Mouse (Mus musculus) liver, embryonic 13.5 days (tissue): ENCODE data around the gene Olfr585. TPM values are rescaled to one million over a fixed set of nuclear protein-coding genes. Genes with fewer than 3 reads are reported as not detected.

Source experiments
- ATAC-seq: fragments of 200-750 bp; cut with Nextera tagmentation; 2 replicates; pipeline ENCODE4 v1.8.0; 2017; ENCODE audit warnings: low read depth, mild to moderate bottlenecking, moderate number of reproducible peaks, moderate library complexity
- DNase-seq: peaks from one replicate; pipeline ENCODE4 v3.0.0; 2022
- H3K27ac ChIP-seq: fragments of 300-500 bp; sonication (generic); 2 replicates; pipeline ENCODE4 v1.5.1; 2015; ENCODE audit warnings: moderate library complexity, mild to moderate bottlenecking, inconsistent platforms
- H3K27me3 ChIP-seq: fragments of 300-500 bp; sonication (generic); 2 replicates; pipeline ENCODE4 v1.6.1; 2015; ENCODE audit warnings: mild to moderate bottlenecking, inconsistent platforms
- H3K36me3 ChIP-seq: fragments of 300-500 bp; sonication (generic); 2 replicates; pipeline ENCODE4 v1.6.1; 2015; ENCODE audit warnings: mild to moderate bottlenecking, inconsistent platforms
- H3K4me1 ChIP-seq: fragments of 300-500 bp; sonication (generic); replicated peaks from 2 replicates; pipeline ENCODE4 v1.6.1; 2015; ENCODE audit warnings: inconsistent platforms
- H3K4me2 ChIP-seq: fragments of 300-500 bp; sonication (generic); 2 replicates; pipeline ENCODE4 v1.6.1; 2015; ENCODE audit warnings: inconsistent platforms, mild to moderate bottlenecking, moderate library complexity
- H3K4me3 ChIP-seq: fragments of 300-500 bp; sonication (generic); replicated peaks from 2 replicates; pipeline ENCODE4 v1.5.1; 2015; ENCODE audit warnings: mild to moderate bottlenecking, inconsistent platforms
- H3K9ac ChIP-seq: fragments of 300-500 bp; sonication (generic); 2 replicates; pipeline ENCODE4 v1.6.1; 2015; ENCODE audit warnings: mild to moderate bottlenecking, inconsistent platforms
- H3K9me3 ChIP-seq: fragments of 300-500 bp; sonication (generic); replicated peaks from 2 replicates; pipeline ENCODE4 v1.6.1; 2016; ENCODE audit warnings: inconsistent platforms
- WGBS: fragments of 180-500 bp; shearing (Covaris S2); methylation state at CpG from one replicate; pipeline ENCODE4 v1.1.7; 2015; ENCODE audit not compliant: insufficient replicate concordance; 5-methylcytosine and 5-hydroxymethylcytosine counted together
- polyA plus RNA-seq: library from polyadenylated mRNA; unstranded; fragments of >200 nt; fragmentation: Nextera tagmentation; extraction: Ambion mirVana; gene quantifications from 2 replicates; pipeline ENCODE4 v1.2.1, GENCODE M21; 2015

Olfr585 gene
- not detected in 2 replicates for polyA plus RNA-seq

DNA sequence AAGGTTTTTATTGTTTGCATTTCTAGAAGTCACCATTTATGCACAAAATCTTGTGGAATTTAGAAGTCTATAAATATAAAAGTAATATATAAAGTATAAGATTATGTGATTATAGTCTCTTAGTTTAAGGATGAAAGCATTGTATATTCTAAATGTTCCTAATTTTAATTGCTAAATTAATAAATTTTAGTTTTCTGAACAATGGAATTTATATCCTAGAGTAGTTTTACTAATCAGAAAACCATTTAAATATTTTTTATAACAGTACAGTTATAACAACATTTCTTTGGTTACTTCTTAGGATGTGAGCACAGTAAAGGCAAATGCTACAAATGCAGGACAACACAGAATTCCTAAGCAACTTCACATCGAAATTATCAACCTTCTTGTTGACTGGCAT lies at the start of gene Olfr585:
Olfr585 (plus strand) TSS at position 301 of the 400 bp plus-strand sequence.
- Histone ChIP-seq H3K4me3 (no peak within 1 kb of the TSS), H3K4me2 (no peak within 1 kb of the TSS), H3K9ac (no peak within 1 kb of the TSS), H3K27me3 (no peaks in the 10 kb centered on the region), H3K9me3 (no peaks in the 10 kb centered on the region), H3K27ac (no peak within 1 kb of the TSS), H3K36me3 (no peaks in the 10 kb centered on the region), H3K4me1 (no peaks in the 10 kb centered on the region)
- ATAC-seq (no peak), DNase-seq (no peak)
- WGBS: 71% methylated on average over 1 of the region's 1 CpGs

DNA sequence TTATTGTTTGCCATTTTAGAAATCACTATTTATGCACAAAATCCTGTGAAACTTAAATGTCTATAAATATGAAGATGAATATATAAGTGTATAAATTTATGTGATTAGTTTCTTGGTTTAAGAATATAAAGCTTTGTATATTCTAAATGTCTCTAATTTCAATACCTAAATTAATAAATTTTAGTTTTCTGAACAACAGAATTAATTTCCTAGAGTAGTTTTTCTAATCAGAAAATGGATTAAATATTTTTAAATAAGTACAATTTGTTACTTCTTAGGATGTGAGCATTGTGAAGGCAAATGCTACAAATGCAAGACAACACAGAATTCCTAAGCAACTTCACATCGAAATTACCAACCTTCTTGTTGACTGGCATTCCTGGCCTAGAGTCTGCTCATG lies 46.5 kb upstream of the Olfr585 start, which contains the start of gene Olfr583:
Olfr583 (plus strand) TSS at position 301 of the 400 bp plus-strand sequence.
- Histone ChIP-seq H3K27me3 (no peaks in the 10 kb centered on the region), H3K36me3 (no peaks in the 10 kb centered on the region), H3K27ac (no peak within 1 kb of the TSS), H3K9ac (no peak within 1 kb of the TSS), H3K4me1 (no peaks in the 10 kb centered on the region), H3K4me3 (no peak within 1 kb of the TSS), H3K4me2 (no peak within 1 kb of the TSS), H3K9me3 (no peaks in the 10 kb centered on the region)
- DNase-seq (no peak), ATAC-seq (no peak)
- WGBS: 56% methylated on average over 1 of the region's 1 CpGs

GRCm38 (mm10) chr7:103081585-103081984 lies 15.9 kb upstream of the Olfr585 start, which contains the start of gene Olfr584:
Olfr584 (plus strand) TSS chr7:103081885.
- DNase-seq: no peak
- 57% methylated on average over 1 of the region's 1 CpGs for WGBS
- no peak within 1 kb of the TSS for H3K9ac ChIP-seq

DNA sequence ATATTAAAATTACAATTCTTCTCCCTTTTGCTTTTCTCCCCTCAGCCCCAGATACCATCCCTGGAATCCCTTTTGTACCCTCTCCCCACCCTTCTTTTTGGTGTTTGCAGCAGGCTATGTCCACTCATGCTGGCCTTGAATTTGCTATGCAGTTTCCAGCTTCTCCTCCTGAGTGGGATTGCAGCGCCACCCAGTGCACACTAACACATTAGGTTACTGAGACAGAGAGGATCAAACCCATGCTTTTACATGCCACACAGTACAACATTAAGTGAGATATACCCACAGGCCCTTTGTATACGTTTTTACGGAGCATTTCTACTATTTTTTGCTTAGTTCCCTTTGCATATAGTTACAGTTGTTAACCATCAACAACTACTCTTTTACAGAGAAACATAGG lies 21.9 kb downstream of the Olfr585 start:
- Histone ChIP-seq H3K27ac (no peak overlapping the region), H3K4me1 (no peaks in the 10 kb centered on the region), H3K4me2 (no peak overlapping the region), H3K27me3 (no peaks in the 10 kb centered on the region), H3K9me3 (no peaks in the 10 kb centered on the region), H3K36me3 (no peaks in the 10 kb centered on the region), H3K9ac (no peak overlapping the region), H3K4me3 (no peak overlapping the region)
- WGBS: 36% methylated on average over 3 of the region's 3 CpGs
- ATAC-seq (no peak), DNase-seq (no peak)

More at GRCm38 (mm10) chr7:103081585-103081984, 15.9 kb upstream of the Olfr585 start, which contains the start of gene Olfr584:
- no peak within 1 kb of the TSS for H3K4me3 ChIP-seq
- ATAC-seq: no peak
- H3K36me3 ChIP-seq: no peaks in the 10 kb centered on the region
- no peaks in the 10 kb centered on the region for H3K27me3 ChIP-seq
- H3K4me2 ChIP-seq: no peak within 1 kb of the TSS
- no peaks in the 10 kb centered on the region for H3K4me1 ChIP-seq
- no peak within 1 kb of the TSS for H3K27ac ChIP-seq
- 0 out of 2 replicates have a peak, but pooled peaks cover 4% of the 10 kb centered on the region for H3K9me3 ChIP-seq

GRCm38 (mm10) chr7:103125538-103125937 lies 28.0 kb downstream of the Olfr585 start, which contains the start of gene Olfr586:
Olfr586 (minus strand) TSS chr7:103125638.
- 77% methylated on average over 3 of the region's 3 CpGs for WGBS
- no peaks in the 10 kb centered on the region for H3K27me3 ChIP-seq
- ATAC-seq (no peak), DNase-seq (no peak)
- no peak within 1 kb of the TSS for H3K4me2 ChIP-seq
- H3K27ac ChIP-seq: no peak within 1 kb of the TSS
- no peak within 1 kb of the TSS for H3K9ac ChIP-seq
- no peaks in the 10 kb centered on the region for H3K36me3 ChIP-seq
- H3K9me3 ChIP-seq: no peaks in the 10 kb centered on the region
- no peak within 1 kb of the TSS for H3K4me3 ChIP-seq
- H3K4me1 ChIP-seq: no peaks in the 10 kb centered on the region

DNA sequence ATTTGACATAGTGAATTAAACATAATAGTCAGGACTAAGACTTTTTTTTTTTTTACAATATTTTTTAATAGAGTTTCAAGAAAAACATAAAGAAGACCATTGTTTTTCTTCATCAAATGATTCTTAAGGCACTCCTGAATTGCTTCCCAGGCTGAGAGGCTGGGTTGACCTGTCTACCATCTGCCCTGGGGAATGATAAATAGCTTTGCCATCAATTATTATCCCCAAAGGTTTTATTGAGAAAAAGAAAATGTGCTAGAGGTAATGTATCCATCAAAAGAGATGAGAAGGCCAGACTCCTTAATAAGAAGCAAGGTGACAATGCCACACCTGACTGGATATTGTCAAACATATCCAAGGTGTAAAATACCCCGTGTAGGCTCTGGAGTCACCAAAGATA lies 43.1 kb downstream of the Olfr585 start, which contains the start of gene Olfr588-ps1:
Olfr588-ps1 (plus strand) TSS at position 301 of the 400 bp plus-strand sequence.
- Histone ChIP-seq H3K36me3 (no peaks in the 10 kb centered on the region), H3K9ac (no peak within 1 kb of the TSS), H3K9me3 (no peaks in the 10 kb centered on the region), H3K4me2 (no peak within 1 kb of the TSS), H3K4me1 (no peaks in the 10 kb centered on the region), H3K27ac (no peak within 1 kb of the TSS), H3K27me3 (no peaks in the 10 kb centered on the region), H3K4me3 (no peak within 1 kb of the TSS)
- 53% methylated on average over 1 of the region's 1 CpGs for WGBS
- DNase-seq: no peak
- ATAC-seq: no peak

Other genes starting within 250 kb of the Olfr585 start
- gene Olfr566, start 239.0 kb upstream of the Olfr585 start, polyA plus RNA-seq: not detected in 2 replicates
- gene Olfr568, start 220.6 kb upstream of the Olfr585 start, polyA plus RNA-seq: not detected in 2 replicates
- gene Olfr569, start 206.8 kb upstream of the Olfr585 start, polyA plus RNA-seq: not detected in 2 replicates
- not detected in 2 replicates for gene Olfr570, start 203.1 kb upstream of the Olfr585 start, polyA plus RNA-seq
- gene Olfr571, start 180.2 kb upstream of the Olfr585 start, polyA plus RNA-seq: not detected in 2 replicates
- gene Olfr572, start 173.3 kb upstream of the Olfr585 start, polyA plus RNA-seq: not detected in 2 replicates
- not detected in 2 replicates for gene Olfr573-ps1, start 155.1 kb upstream of the Olfr585 start, polyA plus RNA-seq
- not detected in 2 replicates for gene Olfr574, start 149.3 kb upstream of the Olfr585 start, polyA plus RNA-seq
- not detected in 2 replicates for gene Olfr575, start 138.9 kb upstream of the Olfr585 start, polyA plus RNA-seq
- gene Olfr576, start 135.1 kb upstream of the Olfr585 start, polyA plus RNA-seq: not detected in 2 replicates
- not detected in 2 replicates for gene Olfr577, start 121.8 kb upstream of the Olfr585 start, polyA plus RNA-seq
- not detected in 2 replicates for gene Olfr578, start 108.4 kb upstream of the Olfr585 start, polyA plus RNA-seq
- gene Olfr582, start 59.7 kb upstream of the Olfr585 start, polyA plus RNA-seq: not detected in 2 replicates
- not detected in 2 replicates for gene Olfr583, start 46.4 kb upstream of the Olfr585 start, polyA plus RNA-seq
- gene Olfr584, start 15.8 kb upstream of the Olfr585 start, polyA plus RNA-seq: not detected in 2 replicates
- not detected in 2 replicates for gene Olfr586, start 27.9 kb downstream of the Olfr585 start, polyA plus RNA-seq
- gene Olfr588-ps1, start 43.2 kb downstream of the Olfr585 start, polyA plus RNA-seq: not detected in 2 replicates
- not detected in 2 replicates for gene Olfr589, start 58.6 kb downstream of the Olfr585 start, polyA plus RNA-seq
- not detected in 2 replicates for gene Olfr591, start 80.6 kb downstream of the Olfr585 start, polyA plus RNA-seq
- not detected in 2 replicates for gene Olfr592, start 87.1 kb downstream of the Olfr585 start, polyA plus RNA-seq
- gene Olfr593, start 114.1 kb downstream of the Olfr585 start, polyA plus RNA-seq: not detected in 2 replicates
- not detected in 2 replicates for gene Olfr594, start 119.3 kb downstream of the Olfr585 start, polyA plus RNA-seq
- not detected in 2 replicates for gene Usp17ld, start 154.8 kb downstream of the Olfr585 start, polyA plus RNA-seq
- gene Olfr596, start 207.9 kb downstream of the Olfr585 start, polyA plus RNA-seq: not detected in 2 replicates
- gene Olfr597, start 218.6 kb downstream of the Olfr585 start, polyA plus RNA-seq: not detected in 2 replicates
- gene Olfr598, start 225.8 kb downstream of the Olfr585 start, polyA plus RNA-seq: not detected in 2 replicates
- not detected in 2 replicates for gene Olfr599, start 238.2 kb downstream of the Olfr585 start, polyA plus RNA-seq